Mouse (Mus musculus) left cerebral cortex, postnatal 10 days (tissue): ENCODE measurements around the gene Thbs3. TPM values are rescaled to one million over a fixed set of nuclear protein-coding genes. Genes with fewer than 3 reads are reported as not detected.
"Not testable (repeated sequence)": the region's sequence is repeated elsewhere in the genome, so short reads cannot be mapped to it uniquely, and the experiment has no call there.

ENCODE experiments used
- DNase-seq, 2 experiments: peaks; one replicate each; pipeline ENCODE4 v3.0.0; 2021 to 2022; ENCODE audit warnings: low spot score in 2 of 2, mixed read lengths in 1 of 2; ENCODE audit errors: extremely low spot score in 1 of 2
- intact Hi-C: fragments of 180-260 bp; cut with DNase I; formaldehyde crosslinking; loops from one replicate; pipeline ENCODE4 v1.15.1; 2025
- total RNA-seq, 2 experiments: library from RNA; stranded (reverse); gene quantifications; 2 replicates each; pipeline ENCODE4 v1.2.3; 2021

Thbs3 gene
- total RNA-seq, 2 experiments from 2014 or later, result 27.8 to 31.4 TPM

DNA sequence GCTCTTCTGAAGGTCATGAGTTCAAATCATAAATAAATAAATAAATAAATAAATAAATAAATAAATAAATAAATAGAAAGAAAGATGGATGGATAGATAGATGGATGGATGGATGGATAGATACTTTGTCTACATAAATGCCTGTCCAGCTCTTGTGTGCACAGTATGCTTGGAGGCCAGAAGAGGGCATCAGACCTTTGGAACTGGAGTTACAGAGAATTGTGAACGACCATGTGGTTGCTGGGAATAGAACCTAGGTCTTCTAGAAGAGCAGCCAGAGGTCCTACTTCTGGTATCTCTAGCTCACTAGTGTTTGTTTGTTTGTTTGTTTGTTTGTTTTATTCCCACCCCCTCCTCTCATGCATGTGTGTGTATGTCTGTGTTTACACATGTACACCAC lies 21.6 kb upstream of the Thbs3 start:
- DNase-seq, result no peak
- intact Hi-C loops, result no loop called here

DNA sequence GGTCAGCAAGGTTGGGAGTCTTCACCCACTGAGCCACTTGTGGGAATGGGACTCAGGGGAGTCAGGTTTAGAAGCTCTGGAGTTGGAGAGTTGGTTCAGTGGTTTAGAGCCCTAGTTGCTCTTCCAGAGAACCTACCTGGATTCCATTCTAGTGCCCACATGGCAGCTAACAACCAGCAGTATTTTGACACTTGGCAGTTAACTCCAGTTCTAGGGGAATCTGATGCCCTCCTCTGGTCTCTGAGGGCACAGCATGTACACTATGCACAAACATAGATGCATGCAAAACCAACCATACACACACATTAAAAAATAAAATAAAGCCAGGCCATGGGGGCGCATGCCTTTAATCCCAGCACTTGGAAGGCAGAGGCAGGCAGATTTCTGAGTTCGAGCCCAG lies 21.1 kb upstream of the Thbs3 start:
- intact Hi-C loops, result no loop called here
- DNase-seq, result no peak

DNA sequence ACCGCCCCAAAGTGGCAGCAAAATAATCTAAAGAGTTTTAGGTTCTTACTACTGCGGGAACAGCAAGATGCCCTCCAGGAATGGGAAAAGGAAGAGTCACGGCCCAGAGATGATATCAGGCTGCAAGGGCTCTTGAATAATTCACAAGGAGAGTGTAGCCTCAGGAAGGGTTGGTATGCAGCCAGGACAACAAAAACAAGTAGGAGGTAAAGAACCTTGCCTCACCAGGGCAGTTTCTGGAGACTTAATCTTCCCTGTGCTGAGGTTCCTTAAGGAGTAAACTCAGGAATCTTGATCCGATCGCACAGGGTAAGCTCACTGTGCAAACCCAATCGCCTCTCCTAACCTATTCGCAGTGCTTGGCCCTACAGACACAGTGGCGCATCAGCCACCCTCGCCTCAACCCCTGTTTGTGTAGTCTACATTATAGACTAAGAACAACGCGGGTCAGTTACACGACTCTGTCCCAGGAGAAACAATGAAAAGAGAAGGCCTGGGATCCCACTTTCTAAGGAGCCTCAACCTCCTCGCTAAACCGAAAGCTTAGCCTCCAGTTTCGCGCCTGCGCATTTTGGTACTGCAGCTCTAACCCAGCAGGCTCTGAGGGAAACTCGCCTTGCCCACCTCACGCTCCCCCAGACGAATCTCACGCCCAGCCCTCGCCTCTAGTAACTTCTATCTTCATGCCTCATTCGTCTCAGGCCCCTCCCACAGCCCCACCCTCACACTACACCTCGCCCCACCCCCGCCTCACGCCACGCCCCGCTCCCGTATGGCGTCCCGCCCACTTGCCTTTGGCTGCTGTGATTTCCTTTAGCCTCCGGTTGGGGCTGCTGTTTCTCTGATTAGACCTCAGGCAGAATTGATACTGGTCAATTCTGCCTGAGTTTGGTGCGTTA lies 18.8 kb upstream of the Thbs3 start:
- peak; percentile 75 to 92 for DNase-seq
- intact Hi-C loops, result no loop called here

DNA sequence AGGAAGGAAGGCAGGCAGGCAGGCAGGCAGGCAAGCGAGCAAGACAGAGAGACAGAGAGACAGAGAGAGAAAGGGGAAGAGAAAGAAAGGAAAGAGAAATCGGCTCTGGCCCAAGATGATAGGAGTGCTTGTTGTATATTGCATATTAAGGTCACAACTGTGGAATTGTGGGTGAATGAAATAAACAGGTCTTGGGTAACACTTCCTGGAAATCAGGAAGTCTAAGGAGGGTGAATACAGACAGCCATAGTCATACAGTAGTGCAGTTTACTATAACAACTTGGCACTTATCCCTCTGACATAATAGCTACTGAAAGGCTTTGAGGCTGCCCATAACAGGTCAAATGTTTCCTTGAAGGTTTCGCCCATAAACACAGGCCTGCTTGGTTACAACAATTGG lies 15.1 kb upstream of the Thbs3 start:
- intact Hi-C loops, result no loop called here
- no peak for DNase-seq

DNA sequence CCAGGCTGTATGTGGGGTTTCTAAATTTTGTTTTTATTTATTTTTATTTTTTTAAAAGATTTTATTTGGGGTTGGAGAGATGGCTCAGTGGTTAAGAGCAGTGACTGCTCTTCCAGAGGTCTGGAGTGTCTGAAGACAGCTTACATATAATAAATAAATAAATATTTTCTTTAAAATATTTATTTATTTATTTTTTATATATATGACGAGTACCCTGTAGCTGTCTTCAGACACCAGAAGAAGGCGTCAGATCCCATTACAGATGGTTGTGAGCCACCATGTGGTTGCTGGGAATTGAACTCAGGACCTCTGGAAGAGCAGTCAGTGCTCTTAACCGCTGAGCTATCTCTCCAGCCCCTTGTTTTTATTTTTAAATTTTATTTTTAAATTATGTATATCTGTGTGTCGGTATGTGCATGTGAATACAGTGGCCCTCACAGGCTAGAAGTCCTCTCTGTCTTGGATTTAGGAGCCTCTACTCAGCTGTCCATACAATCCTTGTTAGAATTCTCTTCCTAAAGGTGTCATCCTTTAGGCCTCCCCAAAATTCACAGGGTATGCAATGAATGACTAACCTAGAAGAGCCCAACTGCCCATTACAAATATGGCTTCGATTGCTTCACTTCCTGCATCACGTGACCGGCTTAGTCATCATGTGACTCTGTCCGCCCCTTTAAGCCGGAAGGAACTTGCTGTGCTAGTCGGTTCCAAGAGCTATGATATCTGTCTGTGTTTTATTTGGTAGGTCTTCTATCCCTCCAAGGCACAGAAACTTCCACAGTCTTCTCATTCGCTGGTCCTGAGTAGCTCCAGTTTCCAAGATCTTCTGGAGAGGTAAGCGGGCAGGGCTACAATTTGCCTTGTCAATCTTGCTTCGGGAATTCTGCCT lies 12.5 kb upstream of the Thbs3 start, which contains the start of gene Gba:
Gba (plus strand) TSS at position 676 of the 889 bp plus-strand sequence.
- peak; percentile 85 to 87 for DNase-seq
- intact Hi-C loops, result no loop called here

DNA sequence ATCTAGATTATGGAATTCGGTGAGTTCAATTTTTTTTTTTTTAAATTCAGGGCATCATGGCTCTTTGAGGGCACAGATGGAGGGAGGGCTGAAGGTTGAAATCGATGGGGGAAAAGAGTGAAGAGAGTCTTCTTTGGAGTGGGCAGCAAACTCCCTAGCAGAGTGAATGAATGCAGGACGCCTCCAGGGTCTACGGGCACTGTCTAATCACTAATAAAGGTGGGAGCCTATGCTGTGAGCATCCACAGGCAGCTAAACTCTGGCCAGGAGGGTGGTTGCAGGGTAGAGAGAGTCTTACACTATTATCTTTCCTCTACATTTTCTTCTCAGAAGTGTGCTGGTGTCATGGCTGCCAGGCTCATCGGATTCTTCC lies 11.9 kb upstream of the Thbs3 start:
- intact Hi-C loops, result no loop called here
- DNase-seq, result no peak

DNA sequence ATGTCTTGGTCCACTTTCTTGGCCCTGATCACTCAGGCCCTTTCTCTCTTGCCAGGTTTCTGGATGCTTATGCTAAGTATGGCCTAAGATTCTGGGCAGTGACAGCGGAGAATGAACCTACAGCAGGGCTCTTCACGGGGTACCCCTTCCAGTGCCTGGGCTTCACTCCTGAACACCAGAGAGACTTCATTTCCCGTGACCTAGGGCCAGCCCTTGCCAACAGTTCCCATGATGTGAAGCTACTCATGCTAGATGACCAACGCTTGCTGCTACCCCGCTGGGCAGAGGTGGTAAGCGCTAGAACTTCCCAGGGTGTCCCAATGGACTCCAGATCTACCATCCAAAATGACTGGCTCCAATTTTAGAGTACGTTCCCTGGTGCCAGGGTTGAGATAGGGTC lies 8.9 kb upstream of the Thbs3 start:
- no peak for DNase-seq
- intact Hi-C loops, result no loop called here

DNA sequence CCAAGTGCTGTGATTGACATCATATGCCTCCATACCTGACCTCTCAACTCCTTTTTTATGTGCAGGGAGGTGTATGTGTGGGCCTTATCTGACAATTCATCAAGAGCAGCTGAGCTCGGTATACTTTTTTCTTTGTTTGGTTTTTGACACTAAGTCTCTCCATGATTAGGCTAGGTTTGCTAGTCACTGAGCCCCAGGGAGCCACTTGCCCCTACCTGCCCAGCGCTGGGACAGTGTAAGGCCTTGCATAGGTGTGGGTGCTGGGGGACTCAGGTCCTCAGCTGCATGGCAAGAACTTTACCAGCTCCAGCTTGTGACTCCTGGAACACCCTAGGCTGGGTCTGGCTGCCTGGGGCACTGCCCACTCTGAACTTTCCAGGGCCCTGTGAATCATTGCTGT lies 8.3 kb upstream of the Thbs3 start:
- DNase-seq, result no peak
- intact Hi-C loops, result no loop called here

DNA sequence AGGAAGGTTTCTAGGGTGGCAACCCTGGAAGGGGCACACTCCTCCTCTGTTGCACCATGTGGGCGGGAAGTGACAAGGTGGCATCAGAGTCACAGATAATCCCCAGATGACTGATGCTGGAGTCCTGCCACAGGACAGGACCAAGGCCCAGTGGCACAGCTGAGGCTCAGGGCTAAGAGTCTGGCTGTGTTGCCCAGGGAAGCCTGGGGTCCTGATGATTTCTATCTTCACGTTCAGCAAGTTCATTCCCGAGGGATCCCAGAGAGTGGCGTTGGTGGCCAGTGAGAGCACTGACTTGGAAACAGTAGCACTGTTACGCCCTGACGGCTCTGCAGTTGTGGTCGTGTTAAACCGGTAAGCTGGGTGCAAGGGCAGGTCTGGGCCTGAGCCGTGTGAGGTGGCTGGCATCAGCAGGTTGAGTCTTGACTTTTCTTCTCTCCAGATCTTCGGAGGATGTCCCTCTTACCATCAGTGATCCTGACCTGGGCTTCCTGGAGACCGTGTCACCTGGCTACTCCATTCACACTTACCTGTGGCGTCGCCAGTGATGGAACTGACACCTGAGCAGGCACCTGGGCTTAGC lies 6.8 kb upstream of the Thbs3 start:
- intact Hi-C loops, result no loop called here
- DNase-seq, result no peak

DNA sequence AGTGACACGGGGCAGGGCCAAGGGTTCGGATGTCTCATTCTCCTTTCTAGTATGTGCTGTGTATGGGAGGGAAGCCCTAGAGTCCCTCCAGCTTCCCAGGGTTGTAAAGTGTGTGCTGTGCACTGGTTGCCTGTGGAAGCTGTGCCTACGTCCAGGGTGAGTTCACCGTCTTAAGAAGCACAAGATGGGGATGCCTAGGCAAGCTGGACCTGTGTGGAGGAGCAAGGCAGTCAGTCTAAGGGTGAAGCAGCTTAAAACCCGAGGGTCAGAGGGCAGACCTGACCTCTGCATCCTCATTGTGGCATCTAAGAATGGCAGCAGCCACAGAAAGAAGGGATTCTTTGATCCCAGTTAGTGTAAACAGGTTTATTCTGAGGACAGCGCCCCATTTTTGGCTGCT lies 6.2 kb upstream of the Thbs3 start:
- intact Hi-C loops, result no loop called here
- DNase-seq, result no peak

DNA sequence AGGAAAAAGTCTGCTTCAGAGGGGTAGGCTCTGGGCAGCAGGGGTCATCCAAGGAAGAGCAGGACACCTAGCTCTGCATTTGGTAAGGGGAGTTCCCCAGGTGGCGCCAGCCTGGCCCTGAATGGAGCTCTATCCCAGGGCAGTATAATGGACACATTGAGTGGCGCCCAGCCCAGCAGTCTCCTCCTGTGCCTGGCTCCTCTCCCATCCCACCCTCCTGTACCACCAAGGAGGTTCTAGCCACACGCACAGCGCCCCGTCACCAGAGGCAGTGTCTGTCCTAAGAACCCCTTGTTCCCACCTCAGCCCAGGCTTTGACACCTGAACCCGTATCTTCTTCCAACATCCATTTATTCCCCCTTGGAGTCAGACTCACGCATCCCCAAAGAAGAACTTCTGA lies 5.2 kb upstream of the Thbs3 start:
- DNase-seq, result no peak
- intact Hi-C loops, result no loop called here

DNA sequence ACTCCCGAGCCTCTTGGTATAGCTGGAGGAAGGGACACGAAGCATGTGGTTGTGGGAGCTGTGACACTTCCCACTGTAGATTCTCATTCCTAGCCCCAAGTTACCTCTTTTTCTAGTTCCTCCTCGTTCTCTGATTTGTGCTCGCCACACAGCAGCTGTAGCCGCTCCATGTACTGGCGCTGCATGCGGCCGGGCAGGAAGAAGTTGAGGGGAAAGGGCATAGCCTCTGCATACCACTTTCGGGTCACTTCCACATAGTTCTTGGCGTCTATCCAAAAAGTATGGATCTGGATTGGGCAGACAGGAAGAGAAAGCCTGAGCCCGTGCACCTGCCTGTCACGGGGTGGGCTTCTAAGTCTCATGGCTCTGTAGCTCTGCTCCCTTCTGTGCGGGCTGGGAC lies 4.8 kb upstream of the Thbs3 start:
- peak in 1 of 2 experiments; percentile 31 for DNase-seq
- intact Hi-C loops, result no loop called here

DNA sequence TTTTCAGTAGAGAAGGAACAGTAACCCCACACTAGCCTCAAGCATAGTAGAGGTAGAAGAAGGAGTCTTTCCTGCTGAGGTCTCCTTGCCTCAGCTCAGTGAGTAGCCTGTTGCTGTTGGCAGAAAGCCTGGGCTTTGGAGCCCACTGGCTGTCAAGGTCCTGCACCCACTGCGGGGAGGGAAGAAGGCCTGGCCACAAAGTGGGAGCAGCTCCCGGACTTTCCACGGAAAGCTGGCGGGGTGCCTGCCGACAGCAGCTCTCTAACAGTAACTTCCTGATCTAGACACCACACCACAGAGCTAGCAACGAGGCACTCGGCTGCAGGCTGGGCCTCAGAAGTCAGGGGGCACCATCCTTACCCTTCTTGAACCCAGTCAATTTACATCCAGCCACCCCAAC lies 4.2 kb upstream of the Thbs3 start:
- intact Hi-C loops, result no loop called here
- peak in 1 of 2 experiments; percentile 76 for DNase-seq

DNA sequence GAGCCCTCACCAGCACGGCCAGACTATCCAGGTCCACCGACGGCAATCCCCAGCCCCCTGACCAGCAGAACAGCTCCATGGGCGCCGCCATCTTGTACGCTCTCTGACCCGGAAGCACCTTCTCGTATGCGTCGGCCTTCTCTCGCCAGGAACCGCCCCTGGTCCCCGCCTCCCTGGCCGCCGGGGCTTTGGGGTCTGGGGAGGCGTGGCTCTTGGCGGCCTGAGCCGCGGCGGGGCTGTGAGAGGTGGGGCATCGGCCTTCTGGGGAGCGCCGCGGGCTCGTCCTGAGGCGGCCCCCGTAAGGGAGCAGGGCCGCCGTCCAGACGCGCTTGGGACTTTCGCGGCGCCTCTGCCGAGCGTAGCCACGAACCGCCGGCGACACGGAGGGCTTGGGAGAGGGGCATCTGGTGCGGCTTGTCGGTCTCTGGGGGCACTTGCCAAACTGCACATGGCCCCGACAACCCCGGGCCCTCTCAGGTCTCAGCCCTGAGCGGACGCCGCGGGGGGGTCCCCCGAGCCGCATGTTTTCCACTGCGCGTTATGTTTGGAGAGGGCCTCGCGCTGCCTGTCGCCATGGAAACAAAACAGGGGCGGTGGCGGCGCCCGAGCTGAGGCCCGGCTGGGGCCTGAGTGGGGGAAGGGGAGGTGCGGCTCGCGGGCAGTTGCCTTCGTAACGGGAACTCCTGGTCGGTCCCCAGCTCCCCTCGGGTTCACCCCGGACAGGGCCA lies 1.0 kb upstream of the Thbs3 start:
- intact Hi-C loops, result no loop called here
- peak; percentile 91 to 95 for DNase-seq

DNA sequence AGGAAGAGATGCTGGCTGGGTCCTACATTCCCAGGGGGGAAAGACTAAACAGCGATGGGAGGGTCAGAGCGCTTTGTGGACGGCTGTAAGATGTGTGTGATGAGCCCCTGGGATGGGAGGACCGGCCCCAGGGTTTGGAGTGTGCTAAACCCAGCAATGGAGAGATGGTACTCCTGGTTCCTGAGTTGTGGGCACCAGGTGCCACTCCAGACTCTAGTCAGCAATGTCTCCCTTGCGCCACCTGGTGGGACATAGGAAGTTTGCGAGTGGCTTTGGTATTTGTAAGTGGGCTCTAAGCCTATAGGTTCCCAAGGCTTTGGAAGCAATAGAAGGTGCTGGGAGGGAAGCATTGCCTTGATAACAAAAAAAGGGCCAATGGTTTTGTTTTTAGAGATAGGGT lies 873 bp downstream of the Thbs3 start:
- DNase-seq, result peak; percentile 84
- intact Hi-C loops, result no loop called here

DNA sequence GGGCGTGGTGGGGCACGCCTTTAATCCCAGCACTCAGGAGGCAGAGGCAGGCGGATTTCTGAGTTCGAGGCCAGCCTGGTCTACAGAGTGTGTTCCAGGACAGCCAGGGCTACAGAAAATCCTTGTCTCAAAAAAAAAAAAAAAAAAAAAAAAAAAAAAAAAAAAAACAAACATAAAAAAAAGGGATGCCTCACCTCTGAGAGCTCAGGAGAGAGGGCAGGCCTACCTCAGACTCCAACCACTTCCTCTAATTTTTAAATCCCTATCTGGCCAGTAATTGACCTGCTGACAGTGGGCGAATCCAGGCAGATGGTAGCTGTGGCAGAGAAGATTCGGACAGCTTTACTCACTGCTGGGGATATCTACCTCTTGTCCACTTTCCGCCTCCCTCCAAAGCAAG lies 1.4 kb downstream of the Thbs3 start:
- intact Hi-C loops, result not testable (repeated sequence)

DNA sequence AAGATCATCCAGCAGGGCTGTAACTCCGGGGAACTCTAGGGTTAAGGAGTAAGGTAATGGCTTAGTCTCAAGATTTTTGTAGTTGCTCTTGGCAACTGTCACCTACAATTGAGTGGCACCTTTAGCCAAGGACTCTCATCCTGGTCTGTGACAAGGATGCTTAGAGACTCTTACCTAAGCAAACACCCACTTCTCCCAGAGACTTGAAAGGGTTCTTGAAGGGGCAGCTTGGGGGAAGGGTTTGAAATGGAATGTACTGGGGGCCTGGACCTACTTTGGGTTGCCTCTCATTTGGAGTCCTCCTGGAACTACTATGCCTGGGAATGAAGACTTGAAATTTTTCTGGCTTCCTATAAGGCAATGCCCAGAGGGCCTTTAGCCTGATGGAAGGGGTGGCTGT lies 3.3 kb downstream of the Thbs3 start:
- intact Hi-C loops, result no loop called here
- DNase-seq, result no peak

More for the DNA sequence above, 1.4 kb downstream of the Thbs3 start:
- DNase-seq, result not testable (repeated sequence)

DNA sequence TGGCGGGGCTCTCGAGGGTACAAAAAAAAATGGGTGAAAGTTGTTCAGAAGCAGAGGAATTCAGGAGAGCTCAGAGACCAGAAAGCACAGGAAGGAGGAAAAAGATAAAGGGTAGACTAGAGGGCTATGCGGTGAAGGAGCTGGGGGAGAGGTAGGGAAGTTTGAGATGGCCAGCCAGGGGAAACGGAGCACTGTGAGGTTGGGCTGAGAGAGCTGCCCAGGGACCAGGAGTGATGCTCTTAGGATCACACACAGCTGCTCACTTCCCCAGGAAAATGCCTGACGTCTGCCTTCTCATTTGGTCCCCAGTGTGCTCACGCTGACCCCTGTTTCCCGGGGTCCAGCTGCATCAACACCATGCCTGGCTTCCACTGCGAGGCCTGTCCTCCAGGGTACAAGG lies 4.6 kb downstream of the Thbs3 start:
- intact Hi-C loops, result no loop called here
- DNase-seq, result no peak

DNA sequence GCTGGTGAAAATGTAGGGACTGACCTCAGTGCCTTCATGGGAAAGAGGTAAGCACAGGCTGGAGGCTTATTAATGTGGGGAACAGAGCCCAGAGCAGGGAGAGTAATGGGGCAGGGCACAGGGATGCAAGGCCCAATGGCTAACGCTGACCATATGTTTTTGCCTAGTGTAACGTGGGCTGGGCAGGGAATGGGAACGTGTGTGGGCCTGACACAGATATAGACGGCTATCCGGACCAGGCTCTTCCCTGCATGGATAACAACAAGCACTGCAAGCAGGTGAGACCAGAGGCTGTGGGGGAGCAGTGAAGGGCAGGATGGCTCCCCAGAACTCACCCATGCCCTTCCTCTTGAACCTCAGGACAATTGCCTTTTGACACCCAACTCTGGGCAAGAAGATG lies 6.2 kb downstream of the Thbs3 start:
- no peak for DNase-seq

More for the DNA sequence above, 6.2 kb downstream of the Thbs3 start:
- intact Hi-C loops, result no loop called here
